Mouse (Mus musculus): Measurements from ENCODE around the gene Clcf1.

DNA sequence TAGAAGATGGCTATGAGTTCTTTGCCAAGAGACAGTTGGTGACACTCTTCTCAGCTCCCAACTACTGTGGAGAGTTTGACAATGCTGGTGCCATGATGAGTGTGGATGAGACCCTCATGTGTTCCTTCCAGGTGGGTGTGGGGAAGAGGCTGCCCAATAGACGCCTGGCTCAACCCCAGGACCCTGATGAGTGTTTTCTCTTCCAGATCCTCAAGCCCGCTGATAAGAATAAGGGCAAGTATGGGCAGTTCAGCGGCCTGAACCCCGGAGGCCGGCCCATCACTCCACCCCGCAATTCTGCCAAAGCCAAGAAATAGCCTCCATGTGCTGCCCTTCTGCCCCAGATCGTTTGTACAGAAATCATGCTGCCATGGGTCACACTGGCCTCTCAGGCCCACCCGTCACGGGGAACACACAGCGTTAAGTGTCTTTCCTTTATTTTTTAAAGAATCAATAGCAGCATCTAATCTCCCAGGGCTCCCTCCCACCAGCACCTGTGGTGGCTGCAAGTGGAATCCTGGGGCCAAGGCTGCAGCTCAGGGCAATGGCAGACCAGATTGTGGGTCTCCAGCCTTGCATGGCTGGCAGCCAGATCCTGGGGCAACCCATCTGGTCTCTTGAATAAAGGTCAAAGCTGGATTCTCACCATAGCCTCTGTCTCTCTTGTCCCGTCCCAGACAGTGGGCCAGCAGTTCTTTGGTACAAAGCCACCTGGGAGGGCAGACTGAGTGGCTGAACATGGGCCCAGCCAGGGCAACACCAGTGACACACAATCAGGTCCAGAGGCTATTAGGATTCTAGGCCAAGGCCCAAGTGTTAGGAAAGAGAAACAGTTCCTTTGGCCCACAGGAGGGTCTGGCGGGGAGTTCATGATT, 19.0 kb upstream of the Clcf1 start:
- TF ChIP-seq CTCF (IDR thresholded peaks at IDR 0.05; ENCODE audit: insufficient read depth, low read length) (no peak), POLR2A (IDR thresholded peaks at IDR 0.05; ENCODE audit: borderline replicate concordance, extremely low read depth, low read depth, low read length) (no peak)

All from lung, adult 2 months (tissue).